Mouse (Mus musculus) midbrain, embryonic 16.5 days (tissue): ENCODE data around the gene Pfdn5. TPM values are rescaled to one million over a fixed set of nuclear protein-coding genes. Genes with fewer than 3 reads are reported as not detected.

ENCODE experiments used
- ATAC-seq: fragments of 200-750 bp; cut with Nextera tagmentation; 2 replicates; pipeline ENCODE4 v1.8.0; 2017; ENCODE audit warnings: moderate TSS enrichment
- H3K27ac ChIP-seq: fragments of 300-500 bp; sonication (generic); 2 replicates; pipeline ENCODE4 v1.5.1; 2014; ENCODE audit warnings: mild to moderate bottlenecking, low read length, mixed read lengths
- H3K27me3 ChIP-seq: fragments of 300-500 bp; sonication (generic); 2 replicates; pipeline ENCODE4 v1.6.1; 2014; ENCODE audit warnings: low read depth, low read length, mixed read lengths; ENCODE audit not compliant: control insufficient read depth, insufficient read depth
- H3K36me3 ChIP-seq: fragments of 300-500 bp; sonication (generic); 2 replicates; pipeline ENCODE4 v1.6.1; 2014; ENCODE audit warnings: mild to moderate bottlenecking, low read length, moderate library complexity, mixed read lengths; ENCODE audit not compliant: control insufficient read depth, insufficient read depth
- H3K4me1 ChIP-seq: fragments of 300-500 bp; sonication (generic); 2 replicates; pipeline ENCODE4 v1.6.1; 2014; ENCODE audit warnings: mild to moderate bottlenecking, low read length, mixed read lengths; ENCODE audit not compliant: control insufficient read depth, insufficient read depth
- H3K4me2 ChIP-seq: fragments of 300-500 bp; sonication (generic); 2 replicates; pipeline ENCODE4 v1.6.1; 2014; ENCODE audit warnings: mild to moderate bottlenecking, low read length, mixed read lengths
- H3K4me3 ChIP-seq: fragments of 300-500 bp; sonication (generic); 2 replicates; pipeline ENCODE4 v1.5.1; 2014; ENCODE audit warnings: low read depth, mild to moderate bottlenecking, low read length, moderate library complexity, mixed read lengths
- H3K9ac ChIP-seq: fragments of 300-500 bp; sonication (generic); 2 replicates; pipeline ENCODE4 v1.6.1; 2014; ENCODE audit warnings: low read depth, low read length, mixed read lengths
- H3K9me3 ChIP-seq: fragments of 300-500 bp; sonication (generic); replicated peaks from 2 replicates; pipeline ENCODE4 v1.6.1; 2014; ENCODE audit warnings: mild to moderate bottlenecking, low read length, mixed read lengths; ENCODE audit not compliant: control insufficient read depth, poor library complexity, severe bottlenecking
- WGBS: fragments of 180-500 bp; shearing (Covaris S2); extraction: QIAGEN DNeasy Blood & Tissue Kit; methylation state at CpG from one replicate; pipeline ENCODE4 v1.1.7; 2014; 5-methylcytosine and 5-hydroxymethylcytosine counted together
- polyA plus RNA-seq: library from polyadenylated mRNA; unstranded; fragments of >200 nt; fragmentation: Nextera tagmentation; extraction: Ambion mirVana; gene quantifications from 2 replicates; pipeline ENCODE4 v1.2.1, GENCODE M21; 2015

Pfdn5 gene
- polyA plus RNA-seq: 479 TPM in 2 replicates

DNA sequence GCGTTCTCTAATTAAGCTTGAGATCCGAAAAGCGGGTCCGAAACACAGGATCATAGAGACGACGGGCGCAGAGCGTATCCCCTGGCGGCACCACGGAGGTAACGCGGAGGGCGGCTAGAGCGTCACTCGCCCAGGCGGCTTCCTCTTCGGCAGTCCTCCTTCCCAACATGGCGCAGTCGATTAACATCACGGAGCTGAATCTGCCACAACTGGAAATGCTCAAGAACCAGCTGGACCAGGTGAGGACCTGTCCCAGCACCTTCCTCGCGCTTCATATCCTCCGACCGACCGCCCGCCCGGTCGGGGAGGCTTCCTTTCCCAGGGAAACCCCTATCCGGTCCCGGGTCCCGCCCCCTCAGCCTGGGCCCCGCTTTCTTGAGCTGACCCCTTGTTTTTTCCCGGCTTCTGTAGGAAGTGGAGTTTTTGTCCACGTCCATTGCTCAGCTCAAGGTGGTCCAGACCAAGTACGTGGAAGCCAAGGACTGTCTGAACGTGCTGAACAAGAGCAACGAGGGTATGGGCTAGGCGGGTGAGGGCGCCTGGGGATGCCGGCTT lies at the start of gene Pfdn5:
Gene Pfdn5, plus strand, starts transcription at position 95 of the 555 bp plus-strand sequence.
- Histone ChIP-seq H3K9ac (peak within 1 kb of the TSS; percentile 78), H3K27me3 (no peaks in the 10 kb centered on the region), H3K9me3 (no peaks in the 10 kb centered on the region), H3K36me3 (peaks cover 4% of the 10 kb centered on the region), H3K27ac (peak within 1 kb of the TSS; percentile 77), H3K4me2 (peak within 1 kb of the TSS; percentile 86), H3K4me3 (peak within 1 kb of the TSS; percentile 88), H3K4me1 (peaks cover 14% of the 10 kb centered on the region)
- ATAC-seq: peak; percentile 93
- WGBS: under 1% methylated on average over 40 of the region's 40 CpGs

DNA sequence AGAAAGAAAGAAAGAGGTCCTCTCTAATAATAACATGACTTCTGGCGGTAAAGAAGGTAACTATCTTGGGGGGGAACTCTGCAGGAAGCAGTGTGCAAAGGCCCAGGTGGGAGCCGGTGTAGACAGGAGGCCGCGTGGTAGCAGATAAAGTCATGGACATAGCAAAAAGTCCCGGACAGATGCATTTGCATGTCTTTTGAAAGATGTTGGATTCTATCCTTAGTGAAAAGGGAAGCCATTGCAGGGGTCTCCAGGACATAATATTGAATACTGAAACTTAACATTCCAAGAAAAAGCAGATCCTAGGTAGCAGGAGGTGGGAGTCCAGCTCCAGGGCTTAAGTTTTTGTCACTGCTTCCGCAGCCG lies 47.2 kb upstream of the Pfdn5 start:
- peak; percentile 2; the same call in 1 of the 2 replicates for ATAC-seq
- Histone ChIP-seq H3K4me2 (peak overlapping the region; percentile 79), H3K4me1 (peaks cover 17% of the 10 kb centered on the region), H3K27me3 (no peaks in the 10 kb centered on the region), H3K9ac (peak overlapping the region; percentile 91), H3K27ac (peak overlapping the region; percentile 89), H3K4me3 (peak overlapping the region; percentile 90), H3K36me3 (peaks cover 7% of the 10 kb centered on the region; the same call in 1 of the 2 replicates), H3K9me3 (no peaks in the 10 kb centered on the region)
- WGBS: 35% methylated on average over 7 of the region's 7 CpGs

GRCm38 (mm10) chr15:102279092-102279782 lies 46.7 kb upstream of the Pfdn5 start, which contains the start of gene Mfsd5:
Gene Mfsd5, plus strand, starts transcription at chr15:102279454.
- peaks cover 7% of the 10 kb centered on the region; the same call in 1 of the 2 replicates for H3K36me3 ChIP-seq
- no peaks in the 10 kb centered on the region for H3K27me3 ChIP-seq
- H3K4me3 ChIP-seq: peak within 1 kb of the TSS; percentile 90
- H3K9ac ChIP-seq: peak within 1 kb of the TSS; percentile 91
- H3K4me2 ChIP-seq: peak within 1 kb of the TSS; percentile 79
- H3K27ac ChIP-seq: peak within 1 kb of the TSS; percentile 89
- no peaks in the 10 kb centered on the region for H3K9me3 ChIP-seq
- WGBS: under 1% methylated on average over 64 of the region's 65 CpGs
- H3K4me1 ChIP-seq: peaks cover 17% of the 10 kb centered on the region
- peak; percentile 92 for ATAC-seq

GRCm38 (mm10) chr15:102279783-102280520 lies 46.0 kb upstream of the Pfdn5 start:
- Histone ChIP-seq H3K9me3 (no peaks in the 10 kb centered on the region), H3K27me3 (no peaks in the 10 kb centered on the region), H3K4me1 (peaks cover 17% of the 10 kb centered on the region), H3K9ac (peak overlapping the region; percentile 91), H3K4me2 (peak overlapping the region; percentile 79), H3K27ac (peak overlapping the region; percentile 89), H3K36me3 (peaks cover 7% of the 10 kb centered on the region; the same call in 1 of the 2 replicates), H3K4me3 (peak overlapping the region; percentile 90)
- peak; percentile 44 for ATAC-seq
- 32% methylated on average over 13 of the region's 13 CpGs for WGBS

GRCm38 (mm10) chr15:102280623-102281022 lies 45.3 kb upstream of the Pfdn5 start:
- peaks cover 17% of the 10 kb centered on the region for H3K4me1 ChIP-seq
- H3K4me2 ChIP-seq: peak overlapping the region; percentile 79
- no peaks in the 10 kb centered on the region for H3K27me3 ChIP-seq
- peaks cover 7% of the 10 kb centered on the region; the same call in 1 of the 2 replicates for H3K36me3 ChIP-seq
- peak overlapping the region; percentile 90; the same call in 1 of the 2 replicates for H3K4me3 ChIP-seq
- WGBS: 95% methylated on average over 19 of the region's 19 CpGs
- H3K9me3 ChIP-seq: no peaks in the 10 kb centered on the region
- H3K27ac ChIP-seq: no peak overlapping the region
- no peak for ATAC-seq
- no peak overlapping the region for H3K9ac ChIP-seq

DNA sequence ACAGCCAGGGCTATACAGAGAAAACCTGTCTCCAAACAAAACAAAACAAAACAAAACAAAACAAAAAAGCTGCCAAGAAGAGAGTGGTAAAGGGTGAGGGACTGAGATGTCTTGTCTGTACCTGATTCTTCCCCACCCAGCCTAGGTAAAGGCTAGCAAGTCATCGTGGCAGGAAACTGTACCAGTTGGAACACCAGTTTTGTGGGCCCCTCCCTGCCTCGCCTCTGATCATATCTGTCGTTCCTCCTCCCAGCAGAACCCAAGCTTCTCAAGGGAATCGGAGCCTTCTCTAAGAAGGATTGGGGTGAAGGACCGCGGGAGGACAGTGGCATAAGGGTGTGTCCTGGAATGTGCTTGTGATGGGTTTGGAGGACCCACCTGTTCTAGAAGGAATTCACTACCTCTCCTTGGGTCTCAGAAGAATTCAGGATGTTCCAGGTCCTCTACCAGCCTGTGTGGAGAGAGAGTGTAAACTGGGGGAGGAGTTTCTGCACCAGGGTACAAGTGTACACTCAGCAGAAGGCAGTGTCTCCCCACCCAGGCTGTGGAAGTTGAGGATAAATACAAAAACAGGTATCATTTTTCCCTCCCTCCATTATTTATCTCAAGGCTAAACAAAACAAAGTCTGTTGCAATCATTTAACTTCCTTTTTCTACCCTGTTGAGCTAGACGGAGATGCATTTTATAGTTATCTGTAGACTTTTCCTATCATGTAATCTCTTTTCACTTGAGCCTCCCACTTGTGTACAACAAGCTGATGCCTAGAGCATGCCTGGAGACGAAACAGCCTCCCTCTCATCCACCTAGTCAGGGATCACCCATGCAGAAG lies 43.2 kb upstream of the Pfdn5 start:
- Histone ChIP-seq H3K9ac (no peak overlapping the region), H3K9me3 (no peaks in the 10 kb centered on the region), H3K36me3 (peaks cover 7% of the 10 kb centered on the region; the same call in 1 of the 2 replicates), H3K4me3 (no peak overlapping the region), H3K4me1 (peaks cover 17% of the 10 kb centered on the region), H3K4me2 (no peak overlapping the region), H3K27me3 (no peaks in the 10 kb centered on the region), H3K27ac (no peak overlapping the region)
- WGBS: 88% methylated on average over 8 of the region's 8 CpGs
- ATAC-seq: no peak

DNA sequence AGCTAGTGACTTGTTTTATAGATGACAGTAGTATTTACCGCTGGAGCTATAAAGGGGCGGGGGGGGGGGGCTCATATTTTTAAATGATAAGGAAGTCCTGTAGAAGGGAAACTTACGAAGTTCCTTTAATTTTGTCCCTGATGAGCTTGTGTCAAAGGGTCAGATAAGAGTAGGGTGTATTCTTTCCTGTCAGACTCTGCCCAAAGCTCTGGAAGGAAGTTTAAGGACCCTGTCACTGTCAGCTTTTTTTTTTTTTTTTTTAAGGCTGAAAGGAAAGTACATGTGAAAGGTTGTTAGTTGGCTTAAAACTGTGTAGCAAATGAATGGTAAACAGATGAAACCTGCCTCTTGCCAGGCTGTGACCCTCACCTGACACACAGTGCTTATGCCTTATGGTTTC lies 42.3 kb upstream of the Pfdn5 start:
- H3K27ac ChIP-seq: no peak overlapping the region
- H3K4me1 ChIP-seq: peaks cover 15% of the 10 kb centered on the region
- H3K4me2 ChIP-seq: no peak overlapping the region
- ATAC-seq: no peak
- H3K4me3 ChIP-seq: no peak overlapping the region
- H3K9ac ChIP-seq: no peak overlapping the region
- H3K36me3 ChIP-seq: peaks cover 7% of the 10 kb centered on the region; the same call in 1 of the 2 replicates
- WGBS: 90% methylated on average over 3 of the region's 3 CpGs
- H3K27me3 ChIP-seq: no peaks in the 10 kb centered on the region
- no peaks in the 10 kb centered on the region for H3K9me3 ChIP-seq

DNA sequence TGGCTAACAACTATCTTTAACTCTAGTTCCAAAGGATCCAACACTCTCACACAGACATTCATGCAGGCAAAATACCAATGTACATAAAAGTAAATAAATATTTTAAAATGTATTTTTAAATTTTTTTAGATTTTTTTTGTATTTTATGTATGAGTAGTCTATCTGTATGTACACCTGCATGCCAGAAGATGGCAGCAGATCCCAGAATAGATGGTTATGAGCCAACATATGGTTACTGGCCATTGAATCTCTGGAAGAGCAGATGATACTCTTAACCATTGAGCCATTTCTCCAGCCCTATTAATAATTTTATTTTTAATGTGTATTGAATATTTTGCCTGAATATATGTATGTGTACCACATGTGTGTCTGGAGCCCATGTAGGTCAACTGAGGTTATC lies 38.5 kb upstream of the Pfdn5 start:
- H3K4me1 ChIP-seq: no peaks in the 10 kb centered on the region
- H3K27me3 ChIP-seq: no peaks in the 10 kb centered on the region
- H3K36me3 ChIP-seq: peaks cover 5% of the 10 kb centered on the region; the same call in 1 of the 2 replicates
- no peak overlapping the region for H3K4me3 ChIP-seq
- no peak overlapping the region for H3K9ac ChIP-seq
- no peak for ATAC-seq
- no peaks in the 10 kb centered on the region for H3K9me3 ChIP-seq
- H3K27ac ChIP-seq: no peak overlapping the region
- H3K4me2 ChIP-seq: no peak overlapping the region
